Mouse (Mus musculus): ENCODE results near the gene Nfkb1.

- TF ChIP-seq CTCF (conservative IDR thresholded peaks at IDR 0.05; ENCODE audit: low read length) (no peak), POU5F1 (IDR thresholded peaks at IDR 0.05; ENCODE audit: borderline replicate concordance, low read length) (no peak), NANOG (IDR thresholded peaks at IDR 0.05; ENCODE audit: borderline replicate concordance, low read length) (no peak)
These were observed 53.8 kb downstream of the Nfkb1 start for GRCm38 (mm10) chr3:135637592-135637991.
